Mouse (Mus musculus): ENCODE measurements around the gene Podxl. TPM values are rescaled to one million over a fixed set of nuclear protein-coding genes. Genes with fewer than 3 reads are reported as not detected.

Gene Podxl
- polyA plus RNA-seq, 1 experiment from 2014 or later = 38.9 TPM

DNA sequence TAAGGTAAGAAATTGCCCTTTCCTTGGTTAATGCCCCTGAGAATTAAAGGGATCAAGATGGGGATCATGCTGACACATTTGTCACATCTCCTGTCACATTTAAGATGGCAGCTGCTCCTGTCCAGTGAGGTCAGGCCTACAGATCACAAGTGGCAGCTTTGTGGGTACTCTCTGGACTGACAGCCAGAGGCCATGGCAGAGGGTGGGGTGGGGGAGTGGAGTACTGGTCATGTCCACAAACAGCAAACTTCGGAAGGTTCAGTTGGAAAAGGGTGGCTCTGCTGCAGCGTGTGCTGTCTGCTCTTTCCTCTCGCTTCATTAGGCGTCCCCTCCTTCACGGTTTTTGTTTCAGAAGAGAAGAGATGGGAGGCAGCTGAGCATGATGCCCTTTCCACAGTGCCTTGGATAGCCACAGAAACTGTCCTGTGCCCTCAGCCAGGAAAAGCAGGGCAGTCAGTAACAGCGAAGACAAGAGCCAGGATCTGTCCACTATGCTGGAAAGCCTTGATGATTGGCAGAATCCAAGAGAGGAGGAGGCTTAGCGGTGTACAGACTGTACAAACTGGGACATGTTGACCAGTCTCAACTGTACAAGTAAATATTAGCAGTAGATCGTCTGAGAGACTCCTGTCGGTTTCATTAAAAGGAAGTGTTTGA, 46.0 kb downstream of the Podxl start:
- Histone ChIP-seq H3K9ac (ENCODE audit: low read length) (no peak overlapping the region), H3K4me3 (ENCODE audit: low read depth, low read length) (no peak overlapping the region), H3K27me3 (replicated peaks; ENCODE audit: control insufficient read depth, insufficient read depth, low read length) (no peaks in the 10 kb centered on the region), H3K4me2 (ENCODE audit: low read length) (no peak overlapping the region), H3K9me3 (ENCODE audit: control insufficient read depth, low read length) (no peaks in the 10 kb centered on the region), H3K4me1 (replicated peaks; ENCODE audit: control insufficient read depth, insufficient read depth, low read length) (no peaks in the 10 kb centered on the region), H3K27ac (ENCODE audit: low read depth) (no peak overlapping the region), H3K36me3 (ENCODE audit: control insufficient read depth, insufficient read depth, low read length) (peaks cover 22% of the 10 kb centered on the region; the same call in 1 of the 2 replicates)
- 69% methylated on average over 9 of the region's 9 CpGs for WGBS
- DNase-seq (ENCODE audit: low spot score) (peak; percentile 49), ATAC-seq (replicated peaks; ENCODE audit: low FRiP score, low TSS enrichment, low read depth) (no peak)

DNA sequence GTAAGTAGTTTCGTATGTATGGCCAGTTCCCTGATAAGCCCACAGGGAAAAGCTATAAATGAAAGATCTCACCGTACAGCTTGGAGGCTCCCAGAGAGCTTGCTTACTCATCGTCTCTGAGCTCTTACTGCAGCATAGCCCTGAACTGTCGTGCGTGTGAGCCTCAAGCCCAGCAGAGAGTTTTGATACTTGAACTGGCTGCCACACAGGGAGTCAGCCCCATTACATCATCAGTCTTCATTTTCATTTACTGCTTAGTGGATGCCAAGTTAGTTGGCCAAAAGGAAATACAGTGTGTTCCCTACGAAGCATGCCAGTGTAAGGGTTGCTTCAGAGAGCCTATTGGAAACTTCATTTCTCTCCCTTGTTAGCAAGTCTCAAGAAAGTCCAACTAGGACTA, 50.1 kb downstream of the Podxl start:
- no peak overlapping the region for H3K4me3 ChIP-seq (ENCODE audit: low read depth, low read length)
- H3K36me3 ChIP-seq (ENCODE audit: control insufficient read depth, insufficient read depth, low read length) = peaks cover 27% of the 10 kb centered on the region; the same call in 1 of the 2 replicates
- H3K4me2 ChIP-seq (ENCODE audit: low read length) = no peak overlapping the region
- no peak overlapping the region for H3K9ac ChIP-seq (ENCODE audit: low read length)
- H3K27me3 ChIP-seq (replicated peaks; ENCODE audit: control insufficient read depth, insufficient read depth, low read length) = no peaks in the 10 kb centered on the region
- DNase-seq (ENCODE audit: low spot score) (no peak), ATAC-seq (replicated peaks; ENCODE audit: low FRiP score, low TSS enrichment, low read depth) (no peak)
- H3K9me3 ChIP-seq (ENCODE audit: control insufficient read depth, low read length) = no peaks in the 10 kb centered on the region
- no peak overlapping the region for H3K27ac ChIP-seq (ENCODE audit: low read depth)
- H3K4me1 ChIP-seq (replicated peaks; ENCODE audit: control insufficient read depth, insufficient read depth, low read length) = no peaks in the 10 kb centered on the region
- 78% methylated on average over 6 of the region's 6 CpGs for WGBS

DNA sequence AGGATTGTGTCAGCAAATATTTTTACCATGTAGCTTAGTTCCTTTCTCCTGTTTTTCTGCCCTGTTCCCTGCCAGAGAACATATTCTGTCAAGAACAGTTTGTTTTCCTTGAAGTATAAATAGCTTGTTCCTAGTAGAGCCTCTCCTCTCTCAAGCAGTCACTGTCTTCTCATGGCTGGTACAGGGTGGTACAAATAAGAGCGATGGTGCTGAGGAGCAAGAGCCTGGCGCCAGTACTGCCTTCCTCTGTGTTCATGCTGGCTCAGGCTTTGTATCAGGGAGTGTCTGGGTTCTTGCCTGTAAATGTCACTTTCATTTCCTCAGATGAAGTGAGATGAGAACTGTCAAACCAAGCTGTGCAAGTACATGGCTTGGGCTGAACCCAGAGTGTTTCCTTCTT, 61.2 kb downstream of the Podxl start:
- H3K27me3 ChIP-seq (replicated peaks; ENCODE audit: control insufficient read depth, insufficient read depth, low read length) = no peaks in the 10 kb centered on the region
- no peak for ATAC-seq (replicated peaks; ENCODE audit: low FRiP score, low TSS enrichment, low read depth)
- no peak overlapping the region for H3K4me3 ChIP-seq (ENCODE audit: low read depth, low read length)
- 71% methylated on average over 2 of the region's 2 CpGs for WGBS
- H3K4me1 ChIP-seq (replicated peaks; ENCODE audit: control insufficient read depth, insufficient read depth, low read length) = no peaks in the 10 kb centered on the region
- H3K9me3 ChIP-seq (ENCODE audit: control insufficient read depth, low read length) = no peaks in the 10 kb centered on the region
- no peak overlapping the region for H3K4me2 ChIP-seq (ENCODE audit: low read length)
- no peak overlapping the region for H3K27ac ChIP-seq (ENCODE audit: low read depth)
- no peak overlapping the region for H3K9ac ChIP-seq (ENCODE audit: low read length)
- no peak for DNase-seq (ENCODE audit: low spot score)
- H3K36me3 ChIP-seq (ENCODE audit: control insufficient read depth, insufficient read depth, low read length) = peaks cover 42% of the 10 kb centered on the region

DNA sequence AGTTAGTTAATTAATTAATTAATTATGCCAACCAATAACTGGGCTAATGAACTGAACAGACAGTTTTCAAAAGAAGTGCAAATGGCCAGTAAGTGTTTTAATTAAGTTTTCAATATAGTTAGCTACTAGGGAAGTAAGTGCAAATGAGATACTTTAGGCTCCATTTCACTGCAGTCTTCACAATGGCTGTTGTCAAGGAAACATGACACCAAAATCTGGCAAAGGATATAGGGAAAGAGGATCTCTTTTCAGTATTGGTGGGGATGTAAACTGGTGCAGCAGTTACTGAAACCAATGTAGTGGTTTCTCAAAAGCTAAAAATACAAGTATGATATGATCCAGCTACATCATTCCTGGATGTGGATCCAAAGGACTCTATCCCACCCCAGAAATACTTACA, 63.1 kb downstream of the Podxl start:
- Histone ChIP-seq H3K9me3 (ENCODE audit: control insufficient read depth, low read length) (no peaks in the 10 kb centered on the region), H3K4me3 (ENCODE audit: low read depth, low read length) (no peak overlapping the region), H3K4me2 (ENCODE audit: low read length) (no peak overlapping the region), H3K4me1 (replicated peaks; ENCODE audit: control insufficient read depth, insufficient read depth, low read length) (no peaks in the 10 kb centered on the region), H3K27ac (ENCODE audit: low read depth) (no peak overlapping the region), H3K36me3 (ENCODE audit: control insufficient read depth, insufficient read depth, low read length) (peaks cover 50% of the 10 kb centered on the region), H3K9ac (ENCODE audit: low read length) (no peak overlapping the region), H3K27me3 (replicated peaks; ENCODE audit: control insufficient read depth, insufficient read depth, low read length) (no peaks in the 10 kb centered on the region)
- no peak for ATAC-seq (replicated peaks; ENCODE audit: low FRiP score, low TSS enrichment, low read depth)
- no peak for DNase-seq (ENCODE audit: low spot score)

DNA sequence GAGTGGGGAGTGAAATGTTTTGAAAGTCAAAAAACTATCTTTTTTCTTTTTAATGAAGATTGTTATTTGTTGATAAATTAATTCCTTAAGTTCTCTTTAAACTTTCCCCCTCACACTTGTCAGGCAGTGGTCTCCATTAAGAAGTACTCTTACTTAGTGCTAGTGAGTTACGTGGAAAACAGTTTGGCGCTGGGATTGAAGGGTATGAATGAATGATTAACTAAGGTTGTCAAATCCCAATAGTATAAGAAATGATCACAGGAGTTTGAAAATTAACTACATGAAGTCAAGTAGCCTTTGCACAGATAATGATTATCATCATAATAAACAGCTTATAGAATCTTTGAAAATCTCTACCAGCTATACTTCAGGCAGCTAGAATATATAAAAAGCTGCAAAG, 63.5 kb downstream of the Podxl start:
- H3K9me3 ChIP-seq (ENCODE audit: control insufficient read depth, low read length) = no peaks in the 10 kb centered on the region
- H3K4me3 ChIP-seq (ENCODE audit: low read depth, low read length) = no peak overlapping the region
- 81% methylated on average over 2 of the region's 2 CpGs for WGBS
- no peak overlapping the region for H3K27ac ChIP-seq (ENCODE audit: low read depth)
- ATAC-seq (replicated peaks; ENCODE audit: low FRiP score, low TSS enrichment, low read depth) (no peak), DNase-seq (ENCODE audit: low spot score) (no peak)
- H3K27me3 ChIP-seq (replicated peaks; ENCODE audit: control insufficient read depth, insufficient read depth, low read length) = no peaks in the 10 kb centered on the region
- peaks cover 50% of the 10 kb centered on the region for H3K36me3 ChIP-seq (ENCODE audit: control insufficient read depth, insufficient read depth, low read length)
- H3K4me1 ChIP-seq (replicated peaks; ENCODE audit: control insufficient read depth, insufficient read depth, low read length) = no peaks in the 10 kb centered on the region
- H3K4me2 ChIP-seq (ENCODE audit: low read length) = no peak overlapping the region
- H3K9ac ChIP-seq (ENCODE audit: low read length) = no peak overlapping the region

DNA sequence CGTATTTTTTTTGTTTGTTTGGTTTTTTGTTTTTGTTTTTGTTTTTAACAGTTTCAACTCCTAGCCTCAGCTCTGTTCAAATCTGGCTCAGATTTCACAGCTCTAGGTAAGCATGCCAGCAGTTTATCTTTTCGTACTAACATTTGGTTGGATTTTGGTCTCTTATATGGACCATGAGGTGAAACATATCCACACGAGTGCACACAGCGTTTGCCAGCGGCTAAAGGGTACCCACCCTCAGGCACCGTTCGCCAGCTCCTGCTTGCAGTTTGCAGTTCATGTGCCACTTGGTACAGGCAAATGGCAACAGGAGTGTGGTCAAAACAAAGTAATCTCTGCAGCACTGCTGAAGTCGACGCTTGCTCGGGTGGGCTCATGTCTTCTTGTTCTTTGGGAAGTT, 63.9 kb downstream of the Podxl start:
- Histone ChIP-seq H3K36me3 (ENCODE audit: control insufficient read depth, insufficient read depth, low read length) (peaks cover 47% of the 10 kb centered on the region), H3K4me3 (ENCODE audit: low read depth, low read length) (no peak overlapping the region), H3K9ac (ENCODE audit: low read length) (no peak overlapping the region), H3K4me2 (ENCODE audit: low read length) (no peak overlapping the region), H3K4me1 (replicated peaks; ENCODE audit: control insufficient read depth, insufficient read depth, low read length) (no peaks in the 10 kb centered on the region), H3K9me3 (ENCODE audit: control insufficient read depth, low read length) (no peaks in the 10 kb centered on the region), H3K27ac (ENCODE audit: low read depth) (no peak overlapping the region), H3K27me3 (replicated peaks; ENCODE audit: control insufficient read depth, insufficient read depth, low read length) (no peaks in the 10 kb centered on the region)
- WGBS = 88% methylated on average over 10 of the region's 10 CpGs
- ATAC-seq (replicated peaks; ENCODE audit: low FRiP score, low TSS enrichment, low read depth) (no peak), DNase-seq (ENCODE audit: low spot score) (no peak)

DNA sequence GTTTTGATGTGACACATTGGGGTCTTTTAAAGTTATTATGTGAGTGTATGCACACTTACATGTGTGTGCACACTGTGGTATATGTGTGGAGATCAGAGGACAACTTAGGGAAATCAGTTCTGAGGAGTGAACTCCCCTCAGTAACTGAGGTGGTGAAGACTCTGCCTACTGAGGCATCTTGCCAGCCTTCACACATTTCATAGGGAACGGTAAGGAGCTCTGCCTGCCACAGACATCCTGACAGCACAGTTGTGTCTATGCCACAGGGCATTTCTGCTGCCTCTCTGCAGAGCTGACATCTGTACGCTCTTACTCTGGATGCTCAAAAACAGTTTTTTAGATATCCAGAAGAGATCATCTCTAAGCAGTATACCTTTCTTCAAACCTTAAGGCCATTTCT, 67.6 kb downstream of the Podxl start:
- Histone ChIP-seq H3K4me2 (ENCODE audit: low read length) (no peak overlapping the region), H3K27ac (ENCODE audit: low read depth) (no peak overlapping the region), H3K36me3 (ENCODE audit: control insufficient read depth, insufficient read depth, low read length) (peaks cover 47% of the 10 kb centered on the region), H3K9me3 (ENCODE audit: control insufficient read depth, low read length) (no peaks in the 10 kb centered on the region), H3K27me3 (replicated peaks; ENCODE audit: control insufficient read depth, insufficient read depth, low read length) (no peaks in the 10 kb centered on the region), H3K4me3 (ENCODE audit: low read depth, low read length) (no peak overlapping the region), H3K9ac (ENCODE audit: low read length) (no peak overlapping the region), H3K4me1 (replicated peaks; ENCODE audit: control insufficient read depth, insufficient read depth, low read length) (no peaks in the 10 kb centered on the region)
- no peak for ATAC-seq (replicated peaks; ENCODE audit: low FRiP score, low TSS enrichment, low read depth)
- WGBS = 98% methylated on average over 2 of the region's 2 CpGs
- DNase-seq (ENCODE audit: low spot score) = no peak

DNA sequence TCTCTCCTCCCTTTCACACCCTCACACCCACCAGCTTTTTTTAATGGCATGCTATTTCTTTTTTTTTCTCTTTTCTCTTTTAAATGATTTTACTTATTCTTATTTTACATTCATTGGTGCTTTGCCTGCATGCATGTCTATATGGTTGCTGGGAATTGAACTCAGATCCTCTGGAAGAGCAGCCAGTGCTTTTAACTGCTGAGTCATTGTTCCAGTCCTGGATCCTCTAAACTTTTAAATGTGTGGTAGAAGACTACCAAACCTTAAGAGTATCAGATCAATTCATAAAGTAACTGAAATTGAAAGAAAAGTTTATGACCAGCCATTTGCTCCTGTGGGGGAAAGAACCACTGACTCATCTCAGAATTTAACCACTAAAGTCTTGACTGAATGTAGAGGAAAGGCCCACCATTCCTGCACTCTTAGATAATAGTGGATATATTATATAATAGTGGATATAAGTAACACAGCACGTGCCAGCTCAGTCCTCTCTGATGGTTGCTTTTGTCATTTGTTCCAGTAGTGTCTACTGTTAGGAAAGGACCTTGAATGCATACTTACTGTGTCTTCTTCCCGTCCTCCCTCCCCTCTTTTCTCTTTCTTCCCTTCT, 68.6 kb downstream of the Podxl start:
- 80% methylated on average over 2 of the region's 2 CpGs for WGBS

DNA sequence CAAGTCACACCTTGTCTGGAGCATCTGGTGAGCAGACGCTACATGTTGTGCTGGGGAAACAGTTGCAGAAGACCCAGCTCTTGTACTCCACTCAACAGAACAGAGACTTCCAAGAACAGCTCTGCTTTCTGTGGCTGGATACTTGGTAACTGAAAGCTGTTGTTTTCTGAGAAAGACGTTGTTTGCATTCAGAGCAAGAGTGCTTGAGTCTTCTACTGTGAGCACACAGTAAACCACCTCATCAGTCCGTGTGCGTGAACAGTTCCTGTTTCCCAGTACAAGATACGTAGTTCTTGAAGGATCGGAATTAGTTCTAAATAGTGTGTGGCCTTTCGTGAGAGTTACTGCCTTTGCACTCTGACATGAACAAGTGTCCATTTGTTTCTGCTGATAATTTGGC, 73.8 kb downstream of the Podxl start:
- 96% methylated on average over 7 of the region's 7 CpGs for WGBS
- Histone ChIP-seq H3K9me3 (ENCODE audit: control insufficient read depth, low read length) (no peaks in the 10 kb centered on the region), H3K4me2 (ENCODE audit: low read length) (no peak overlapping the region), H3K4me3 (ENCODE audit: low read depth, low read length) (no peak overlapping the region), H3K9ac (ENCODE audit: low read length) (no peak overlapping the region), H3K4me1 (replicated peaks; ENCODE audit: control insufficient read depth, insufficient read depth, low read length) (no peaks in the 10 kb centered on the region), H3K36me3 (ENCODE audit: control insufficient read depth, insufficient read depth, low read length) (peaks cover 41% of the 10 kb centered on the region), H3K27me3 (replicated peaks; ENCODE audit: control insufficient read depth, insufficient read depth, low read length) (no peaks in the 10 kb centered on the region), H3K27ac (ENCODE audit: low read depth) (no peak overlapping the region)
- ATAC-seq (replicated peaks; ENCODE audit: low FRiP score, low TSS enrichment, low read depth) (no peak), DNase-seq (ENCODE audit: low spot score) (no peak)

More for the DNA sequence above, 68.6 kb downstream of the Podxl start:
- no peak overlapping the region for H3K4me2 ChIP-seq (ENCODE audit: low read length)
- no peaks in the 10 kb centered on the region for H3K27me3 ChIP-seq (replicated peaks; ENCODE audit: control insufficient read depth, insufficient read depth, low read length)
- H3K4me3 ChIP-seq (ENCODE audit: low read depth, low read length) = no peak overlapping the region
- ATAC-seq (replicated peaks; ENCODE audit: low FRiP score, low TSS enrichment, low read depth) = no peak
- H3K27ac ChIP-seq (ENCODE audit: low read depth) = no peak overlapping the region
- H3K9ac ChIP-seq (ENCODE audit: low read length) = no peak overlapping the region
- H3K4me1 ChIP-seq (replicated peaks; ENCODE audit: control insufficient read depth, insufficient read depth, low read length) = no peaks in the 10 kb centered on the region
- H3K36me3 ChIP-seq (ENCODE audit: control insufficient read depth, insufficient read depth, low read length) = peaks cover 52% of the 10 kb centered on the region
- no peaks in the 10 kb centered on the region for H3K9me3 ChIP-seq (ENCODE audit: control insufficient read depth, low read length)
- no peak for DNase-seq (ENCODE audit: low spot score)

Measured in intestine, embryonic 14.5 days (tissue).